Mouse (Mus musculus) ES-E14 (cell line): ENCODE results near the gene Psmg1. TPM values are rescaled to one million over a fixed set of nuclear protein-coding genes. Genes with fewer than 3 reads are reported as not detected.

Experiments used
- DNase-seq: peaks from one replicate; pipeline ENCODE4 v3.0.0-alpha.2; 2013; ENCODE audit warnings: low read depth, low spot score
- H3K27ac ChIP-seq: 2 replicates; pipeline ENCODE4 v1.5.1; 2012; ENCODE audit warnings: low read depth, mild to moderate bottlenecking, low read length, moderate library complexity, mixed read lengths; ENCODE audit not compliant: poor library complexity, insufficient read depth, severe bottlenecking
- H3K36me3 ChIP-seq: 2 replicates; pipeline ENCODE4 v1.6.1; 2012; ENCODE audit warnings: mild to moderate bottlenecking, low read length, moderate library complexity, mixed read lengths; ENCODE audit not compliant: control insufficient read depth, poor library complexity, insufficient read depth, severe bottlenecking
- H3K4me1 ChIP-seq, 2 experiments: fragments of 150-350 bp in 1 of 2; sonication (generic) in 1 of 2; 2 replicates each; pipeline ENCODE4 v1.6.1; 2012; ENCODE audit warnings: low read length in 2 of 2, mild to moderate bottlenecking in 1 of 2, mixed read lengths in 1 of 2; ENCODE audit not compliant: control insufficient read depth in 2 of 2, insufficient read depth in 2 of 2, poor library complexity in 1 of 2
- H3K4me3 ChIP-seq, 2 experiments: fragments of 150-350 bp in 1 of 2; sonication (generic) in 1 of 2; 2 replicates each; pipeline ENCODE4 v1.5.1; 2012; ENCODE audit warnings: low read length in 2 of 2, low read depth in 1 of 2, mild to moderate bottlenecking in 1 of 2, mixed read lengths in 1 of 2; ENCODE audit not compliant: insufficient read depth in 1 of 2, poor library complexity in 1 of 2, severe bottlenecking in 1 of 2
- H3K9ac ChIP-seq: 2 replicates; pipeline ENCODE4 v1.6.1; 2012; ENCODE audit warnings: low read depth, mild to moderate bottlenecking, low read length, mixed read lengths; ENCODE audit not compliant: poor library complexity, insufficient read depth, severe bottlenecking
- H3K9me3 ChIP-seq: fragments of 150-350 bp; sonication (generic); 2 replicates; pipeline ENCODE4 v1.6.1; 2012; ENCODE audit warnings: low read depth, mild to moderate bottlenecking, low read length; ENCODE audit not compliant: control insufficient read depth, insufficient read depth
- CHD2 ChIP-seq: IDR thresholded peaks from 2 replicates; pipeline ENCODE4 v1.6.1; 2014; ENCODE audit warnings: mild to moderate bottlenecking, low read depth, low read length, inconsistent platforms
- HCFC1 ChIP-seq: IDR thresholded peaks from 2 replicates; pipeline ENCODE4 v1.6.1; 2012; ENCODE audit warnings: low read length, inconsistent platforms, borderline replicate concordance; ENCODE audit not compliant: insufficient read depth
- MAFK ChIP-seq: IDR thresholded peaks from 2 replicates; pipeline ENCODE4 v1.6.1; 2014; ENCODE audit warnings: mild to moderate bottlenecking, low read depth, low read length, inconsistent platforms; ENCODE audit not compliant: insufficient read depth
- ZC3H11A ChIP-seq: IDR thresholded peaks from 2 replicates; pipeline ENCODE4 v1.6.1; 2012; ENCODE audit warnings: low read depth, mild to moderate bottlenecking, inconsistent platforms, low read length, borderline replicate concordance
- ZNF384 ChIP-seq: IDR thresholded peaks from 2 replicates; pipeline ENCODE4 v1.6.1; 2012; ENCODE audit warnings: low read depth, low read length, inconsistent platforms
- in situ Hi-C, 2 experiments: fragments of 600-800 bp; cut with MboI; formaldehyde crosslinking; loops; one replicate each; pipeline ENCODE4 v1.15.1; 2025; ENCODE audit warnings: low sequenced_read_pairs in 2 of 2, inconsistent platforms in 1 of 2; ENCODE audit not compliant: unreplicated experiment in 2 of 2
- total RNA-seq: library from RNA; depleted of rRNA; stranded (reverse); fragments of 300-350 nt; gene quantifications from 2 replicates; pipeline ENCODE4 v1.2.3, GENCODE M21; 2012

Gene Psmg1
- total RNA-seq, 1 experiment, result 92.9 TPM

DNA sequence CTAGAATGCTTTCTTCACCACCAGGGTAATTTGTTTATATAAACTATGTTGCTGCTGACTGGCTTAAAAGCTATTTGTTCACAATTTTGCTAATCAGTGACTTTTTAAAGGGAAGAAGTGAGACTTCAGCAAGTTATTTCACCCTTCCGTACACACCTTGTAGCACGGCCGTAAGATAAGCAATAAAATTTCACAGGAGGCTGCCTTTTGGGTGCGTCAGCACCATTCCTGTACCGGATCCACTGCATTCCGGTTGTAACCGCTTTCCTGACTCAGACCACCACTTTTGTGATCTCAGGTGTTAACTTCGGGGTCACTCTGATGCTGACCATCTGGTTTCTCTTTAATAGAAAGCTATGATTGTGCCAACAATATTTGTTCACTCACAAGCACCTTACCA lies 32.7 kb downstream of the Psmg1 start:
- TF ChIP-seq CHD2, result no peak
- Histone ChIP-seq H3K9ac (no peak overlapping the region), H3K9me3 (no peaks in the 10 kb centered on the region), H3K4me1 (peaks cover 5 to 19% of the 10 kb centered on the region in 2 experiments; a peak in 3 of 4 replicates), H3K4me3 (no peak overlapping the region), H3K27ac (no peak overlapping the region), H3K36me3 (no peaks in the 10 kb centered on the region)
- DNase-seq, result no peak
- in situ Hi-C loops, result loop anchor here (10.0 to 25.0 kb wide), 2 partner anchors 343 to 346 kb away; no protein-coding TSS in a partner anchor

GRCm38 (mm10) chr16:95956618-95957017 lies 34.1 kb downstream of the Psmg1 start:
- peaks cover 0 to 11% of the 10 kb centered on the region in 2 experiments; a peak in 2 of 4 replicates for H3K4me1 ChIP-seq
- no peak for DNase-seq
- in situ Hi-C loops, result loop anchor here (10.0 to 25.0 kb wide), 2 partner anchors 342 to 344 kb away; no protein-coding TSS in a partner anchor
- TF ChIP-seq ZC3H11A (peak; percentile 73; the same call in 1 of the 2 replicates), CHD2 (no peak)
- no peak overlapping the region for H3K9ac ChIP-seq
- no peaks in the 10 kb centered on the region for H3K36me3 ChIP-seq
- no peak overlapping the region for H3K4me3 ChIP-seq
- no peaks in the 10 kb centered on the region for H3K9me3 ChIP-seq
- H3K27ac ChIP-seq, result no peak overlapping the region

DNA sequence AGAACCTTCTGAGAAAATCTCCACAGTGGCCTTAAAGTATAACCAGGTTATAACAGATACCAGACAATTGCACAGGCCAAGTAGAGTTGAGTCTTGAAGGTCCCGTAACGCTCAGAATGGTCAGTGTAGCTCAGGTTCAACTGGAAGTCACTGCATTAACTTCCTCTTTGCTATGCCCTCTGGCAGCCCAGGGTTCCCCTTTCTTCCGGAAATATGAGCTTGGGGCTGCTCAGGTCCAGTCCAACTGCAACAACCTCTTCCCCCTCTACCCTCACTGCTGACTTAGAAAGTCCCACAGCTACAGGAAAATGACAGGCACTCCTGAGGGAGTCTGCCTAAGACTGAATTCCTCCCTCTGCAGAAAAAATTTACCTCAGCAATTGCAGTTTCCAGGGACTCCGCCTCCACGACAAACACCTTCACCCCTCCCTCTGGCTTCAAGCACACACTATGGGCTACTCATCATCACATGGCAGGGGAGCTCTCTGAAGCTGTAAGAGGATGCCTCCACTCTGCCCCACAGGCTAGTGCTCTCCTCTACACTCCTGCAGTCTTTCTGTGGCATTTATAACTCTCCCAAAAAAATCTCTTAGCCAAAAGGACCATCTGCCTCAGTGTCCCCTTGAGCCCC lies 34.9 kb downstream of the Psmg1 start:
- in situ Hi-C loops, result loop anchor here (10.0 to 25.0 kb wide), 2 partner anchors 341 to 344 kb away; no protein-coding TSS in a partner anchor
- Histone ChIP-seq H3K4me1 (peaks cover 0 to 11% of the 10 kb centered on the region in 2 experiments; a peak in 2 of 4 replicates), H3K9ac (no peak overlapping the region)

GRCm38 (mm10) chr16:95954341-95954740 lies 36.4 kb downstream of the Psmg1 start:
- TF ChIP-seq ZNF384 (no peak), ZC3H11A (peak; percentile 7; the same call in 1 of the 2 replicates), MAFK (no peak), CHD2 (no peak), HCFC1 (no peak)
- H3K9ac ChIP-seq, result no peak overlapping the region
- H3K4me3 ChIP-seq, result no peak overlapping the region
- no peak for DNase-seq
- peaks cover 0 to 9% of the 10 kb centered on the region in 2 experiments; a peak in 2 of 4 replicates for H3K4me1 ChIP-seq
- peak overlapping the region; percentile 1; the same call in 1 of the 2 replicates for H3K27ac ChIP-seq
- no peaks in the 10 kb centered on the region for H3K36me3 ChIP-seq
- H3K9me3 ChIP-seq, result no peaks in the 10 kb centered on the region
- in situ Hi-C loops, result loop anchor here (10.0 to 25.0 kb wide), 2 partner anchors 340 to 342 kb away; no protein-coding TSS in a partner anchor

More for the DNA sequence above, 34.9 kb downstream of the Psmg1 start:
- no peak overlapping the region for H3K4me3 ChIP-seq
- H3K27ac ChIP-seq, result no peak overlapping the region
- DNase-seq, result no peak
- no peaks in the 10 kb centered on the region for H3K9me3 ChIP-seq
- no peaks in the 10 kb centered on the region for H3K36me3 ChIP-seq
- no peak for TF ChIP-seq ZNF384
- no peak for TF ChIP-seq MAFK
- no peak for TF ChIP-seq CHD2
- TF ChIP-seq HCFC1, result no peak
- TF ChIP-seq ZC3H11A, result no peak

GRCm38 (mm10) chr16:95953159-95953650 lies 37.6 kb downstream of the Psmg1 start:
- DNase-seq, result no peak
- H3K4me1 ChIP-seq, result peaks cover 0 to 4% of the 10 kb centered on the region in 2 experiments; a peak in 1 of 4 replicates
- in situ Hi-C loops, result loop anchor here (10.0 to 25.0 kb wide), 2 partner anchors 338 to 341 kb away; no protein-coding TSS in a partner anchor
- H3K9ac ChIP-seq, result no peak overlapping the region
- TF ChIP-seq ZC3H11A (no peak), MAFK (no peak), HCFC1 (no peak), ZNF384 (no peak), CHD2 (no peak)
- no peaks in the 10 kb centered on the region for H3K9me3 ChIP-seq
- H3K4me3 ChIP-seq, result no peak overlapping the region
- H3K27ac ChIP-seq, result peak overlapping the region; percentile 56; the same call in 1 of the 2 replicates
- H3K36me3 ChIP-seq, result no peaks in the 10 kb centered on the region
